Mouse (Mus musculus): ENCODE measurements around the gene Tbx1.
"Not testable (repeated sequence)": the region's sequence is repeated elsewhere in the genome, so short reads cannot be mapped to it uniquely, and the experiment has no call there.

Tbx1 gene

GRCm38 (mm10) chr16:18554721-18555120 is 35.8 kb downstream of the Tbx1 start:
- no peak for DNase-seq (ENCODE audit: low read depth, low spot score)

GRCm38 (mm10) chr16:18552106-18552710 is 38.3 kb downstream of the Tbx1 start:
- DNase-seq (ENCODE audit: low read depth, low spot score): no peak

- no peak for DNase-seq (ENCODE audit: low read depth, low spot score)
These were observed 38.9 kb downstream of the Tbx1 start for GRCm38 (mm10) chr16:18551604-18552003.

- DNase-seq (ENCODE audit: low read depth, low spot score): no peak
These were observed 42.6 kb downstream of the Tbx1 start for GRCm38 (mm10) chr16:18547891-18548290.

GRCm38 (mm10) chr16:18543151-18543829 is 47.2 kb downstream of the Tbx1 start:
- no peak for DNase-seq (ENCODE audit: low read depth, low spot score)

- no peak for DNase-seq (ENCODE audit: low read depth, low spot score)
These were observed 51.2 kb downstream of the Tbx1 start for GRCm38 (mm10) chr16:18539281-18539680.

- DNase-seq (ENCODE audit: low read depth, low spot score): no peak
These were observed 53.0 kb downstream of the Tbx1 start for GRCm38 (mm10) chr16:18537407-18537990.

GRCm38 (mm10) chr16:18533061-18533460 is 57.4 kb downstream of the Tbx1 start:
- DNase-seq (ENCODE audit: low read depth, low spot score): not testable (repeated sequence)

Measured in CD4-positive, CD25-positive, alpha-beta regulatory T cell, adult 2 months (primary cell).